Mouse (Mus musculus) thymus, postnatal 36 days (tissue): Measurements from ENCODE around the gene Slc2a12.

Experiments
- DNase-seq, 2 experiments: peaks; one replicate each; pipeline ENCODE4 v3.0.0; 2022; ENCODE audit warnings: mixed read lengths in 2 of 2

Slc2a12 gene

DNA sequence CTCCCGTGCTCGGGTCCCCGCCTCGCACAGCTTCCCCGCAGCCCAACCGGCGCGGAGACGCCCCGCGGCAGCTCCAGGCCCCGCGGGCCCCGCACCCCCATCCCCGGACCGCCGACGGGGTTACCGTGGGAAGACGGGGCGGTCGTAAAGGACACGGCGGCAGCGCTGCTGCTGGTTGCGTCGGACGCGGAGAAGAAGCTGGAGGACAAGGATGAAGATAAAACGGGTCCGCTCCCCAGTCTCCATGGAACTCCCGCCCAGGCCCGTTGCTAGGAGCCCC is 86.1 kb downstream of the Slc2a12 start:
- no peak for DNase-seq

DNA sequence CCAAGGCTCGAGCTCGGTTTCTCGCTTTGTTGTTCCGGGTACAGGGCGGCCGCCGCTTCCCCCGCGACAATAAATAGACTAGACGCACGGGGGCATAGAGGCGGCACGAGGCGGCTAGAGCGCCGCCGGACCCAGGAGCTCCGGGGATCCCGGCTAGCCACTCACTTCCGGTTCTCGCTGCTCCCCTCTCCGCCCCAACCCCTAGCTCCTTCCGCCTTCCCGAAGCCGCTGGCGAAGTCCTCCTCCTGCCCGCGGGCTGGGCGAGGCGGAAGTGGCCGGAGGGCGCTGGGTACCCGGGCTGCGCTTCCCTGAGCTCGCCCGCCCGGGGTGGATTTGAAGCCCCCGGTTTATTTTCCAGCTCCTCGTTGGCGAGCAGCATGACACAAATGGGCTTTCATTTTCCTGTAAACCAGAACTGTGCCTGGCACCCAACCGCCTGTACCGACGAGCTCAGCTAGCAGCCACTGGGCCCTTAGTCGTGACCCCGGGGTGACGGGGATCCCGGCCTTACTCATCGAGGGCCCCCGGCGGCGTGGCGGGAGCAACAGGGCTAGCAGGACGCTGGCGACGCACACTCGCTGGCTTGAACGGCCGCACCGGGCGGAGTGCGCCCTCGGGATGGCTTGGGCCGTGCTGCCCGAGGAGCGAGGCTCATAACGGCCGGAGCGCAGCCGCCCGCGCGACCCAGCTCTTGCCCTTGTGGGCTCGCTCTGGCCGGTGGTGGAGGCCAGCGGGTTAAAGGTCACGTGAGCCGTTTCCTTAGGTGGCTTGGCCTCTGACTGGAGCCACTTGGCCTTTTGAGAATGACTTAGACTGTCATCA is 86.7 kb downstream of the Slc2a12 start, which contains the start of gene Tbpl1:
Gene Tbpl1 (minus strand): TSS at position 667 of the 822 bp plus-strand sequence.
- DNase-seq, result peak; percentile 94 to 95

DNA sequence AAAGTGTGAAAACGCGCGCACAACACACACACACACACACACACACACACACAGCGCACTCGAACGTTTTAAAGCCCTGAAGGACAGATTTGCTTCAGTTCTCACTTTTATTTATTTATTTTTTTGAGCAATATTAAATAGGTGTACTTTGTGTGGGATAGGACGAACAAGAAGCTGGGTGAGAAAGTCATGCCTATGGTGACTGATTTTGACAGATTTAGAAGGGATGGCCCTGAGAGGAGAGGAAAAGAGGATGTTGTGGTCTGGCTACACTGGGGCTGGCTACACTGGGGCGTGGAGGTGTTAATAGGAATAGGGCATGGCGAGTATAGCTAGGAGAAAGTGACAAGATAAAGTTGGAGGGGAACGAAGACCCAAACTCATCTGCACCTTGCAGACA is 87.4 kb downstream of the Slc2a12 start:
- DNase-seq, result no peak

DNA sequence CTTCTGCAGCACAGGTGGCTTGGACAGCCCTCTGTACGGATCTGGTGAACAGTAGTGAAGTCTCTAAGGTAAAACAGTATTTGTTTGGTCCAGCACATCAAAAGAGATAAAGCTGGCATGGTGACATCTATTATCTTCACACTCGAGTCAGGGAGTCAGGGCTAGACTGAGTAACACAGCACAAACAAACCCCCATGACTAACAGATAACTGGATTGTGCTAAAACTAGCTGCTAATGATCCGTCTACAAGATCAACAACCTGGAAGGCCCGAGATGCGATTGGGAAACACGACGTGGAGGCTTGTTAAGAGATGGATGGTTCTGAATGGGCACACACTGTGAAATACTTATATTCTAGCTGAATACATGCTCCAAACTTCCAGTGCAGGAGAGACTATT is 101.1 kb downstream of the Slc2a12 start:
- DNase-seq, result no peak

DNA sequence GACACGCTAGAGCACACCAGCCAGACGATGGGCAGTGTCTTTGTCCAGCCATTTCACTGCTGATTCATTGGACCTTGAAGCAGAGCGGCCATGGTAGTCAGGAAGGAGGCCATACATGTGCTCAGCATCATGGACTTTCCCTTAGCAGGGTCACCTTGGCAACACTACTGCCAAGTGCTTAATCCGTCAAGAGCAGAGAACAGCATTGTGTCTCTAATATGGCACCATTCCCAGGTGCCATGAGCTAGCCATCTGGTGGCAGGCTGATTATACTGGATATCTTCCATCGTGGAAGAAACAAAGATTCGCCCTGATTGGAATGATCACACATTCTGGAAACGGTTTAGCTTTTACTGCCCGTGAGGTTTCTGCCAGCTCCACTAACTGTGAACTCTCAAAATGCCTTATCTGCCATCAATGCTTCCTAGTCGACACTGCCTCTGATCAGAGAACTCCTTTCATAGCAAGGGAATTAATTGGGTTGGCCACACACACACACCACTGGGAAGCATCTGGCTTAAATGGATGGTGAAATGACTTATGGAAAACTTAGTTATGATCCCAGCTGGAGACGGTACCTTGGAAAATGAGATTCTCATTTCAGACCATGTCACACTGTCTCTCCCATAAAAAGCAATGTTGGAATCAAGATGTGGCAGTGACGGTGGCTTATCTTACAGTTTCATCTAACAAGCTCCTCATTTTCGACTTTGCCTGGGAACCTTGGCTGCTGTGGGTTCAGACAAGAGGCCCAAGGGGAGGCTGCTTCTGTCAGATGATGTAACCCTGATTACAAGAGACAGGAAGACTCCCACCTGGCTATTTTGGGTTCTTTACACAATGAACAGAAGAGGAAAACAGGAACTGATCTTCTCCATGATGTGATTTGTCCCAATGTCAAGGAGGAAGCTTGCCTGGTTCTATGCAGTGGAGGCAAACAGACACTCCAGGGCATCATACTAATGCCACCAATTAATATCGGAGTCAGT is 101.8 kb downstream of the Slc2a12 start:
- DNase-seq, result no peak

DNA sequence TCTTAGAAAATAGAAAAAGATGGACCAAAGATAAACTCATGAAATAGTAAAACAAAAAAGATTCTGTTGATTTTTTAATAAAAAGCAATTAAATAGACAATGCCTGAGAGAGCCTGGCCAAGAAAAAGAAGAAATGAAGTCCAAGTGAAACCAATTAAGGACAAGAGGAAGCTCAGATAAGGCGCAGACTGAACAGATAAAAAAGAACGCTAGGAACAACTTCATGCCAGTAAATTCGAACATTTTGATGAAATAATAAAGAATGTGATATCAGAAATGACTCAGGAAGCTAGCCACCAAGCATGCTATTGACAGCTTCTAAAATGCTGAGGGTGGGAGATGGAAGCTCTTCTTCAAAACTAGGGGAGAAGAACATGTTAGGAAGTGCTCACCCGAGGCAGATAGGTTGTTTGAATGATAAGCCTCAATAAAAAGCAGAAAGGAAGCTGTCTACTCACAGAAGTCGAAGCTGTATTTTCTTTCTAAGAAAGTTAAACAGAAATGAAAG is 106.4 kb downstream of the Slc2a12 start:
- DNase-seq, result no peak
